ENCODE assay signal across 8 mouse cellular contexts in genomic region chr15:77834336-77835268, GRCm38 (mm10). TPM values are rescaled to one million over a fixed set of nuclear protein-coding genes. Genes with fewer than 3 reads are reported as not detected.
DNase-seq lines count a peak whose midpoint lies in the region; ATAC-seq lines count a peak whose summit lies in the region.

No protein-coding gene starts in this region.

- no peak overlapping the region for H3K4me3 ChIP-seq in kidney, embryonic 16.5 days (ENCODE audit: low read length)
- no peak overlapping the region for H3K4me3 ChIP-seq in liver, embryonic 15.5 days (replicated peaks)

- peaks cover 95% of the 10 kb centered on the region for H3K4me1 ChIP-seq in kidney, embryonic 16.5 days (ENCODE audit: insufficient read depth, low read length)
- peaks cover 99% of the 10 kb centered on the region for H3K4me1 ChIP-seq in liver, embryonic 15.5 days (replicated peaks)

- 52% methylated on average over 15 of the region's 15 CpGs for WGBS in kidney, embryonic 16.5 days
- 52% methylated on average over 15 of the region's 15 CpGs for WGBS in liver, embryonic 15.5 days (ENCODE audit: insufficient replicate concordance)

- no peaks in the 10 kb centered on the region for H3K9me3 ChIP-seq in kidney, embryonic 16.5 days (ENCODE audit: low read length)
- H3K9me3 ChIP-seq in liver, embryonic 15.5 days (replicated peaks), result no peaks in the 10 kb centered on the region

- H3K4me2 ChIP-seq in kidney, embryonic 16.5 days (replicated peaks; ENCODE audit: low read depth, low read length), result peak overlapping the region; percentile 1; the same call in 1 of the 2 replicates
- H3K4me2 ChIP-seq in liver, embryonic 15.5 days, result 0 out of 2 replicates have a peak overlapping the region, but pooled peaks have one; percentile 1

- peak; percentile 32 for ATAC-seq in kidney, embryonic 16.5 days (ENCODE audit: low FRiP score, low TSS enrichment)
- peak; percentile 39 for ATAC-seq in common myeloid progenitor, adult 5-6 weeks (replicated peaks; ENCODE audit: low read depth, poor library complexity, severe bottlenecking)
- ATAC-seq in liver, embryonic 15.5 days (ENCODE audit: insufficient read depth), result no peak

- H3K27ac ChIP-seq in kidney, embryonic 16.5 days (ENCODE audit: low read length), result peak overlapping the region; percentile 84
- H3K27ac ChIP-seq in liver, embryonic 15.5 days (replicated peaks), result peak overlapping the region; percentile 52

- DNase-seq in kidney, adult 18-20 months, result no peak
- peak; percentile 86 for DNase-seq in thymus, postnatal 0 days (ENCODE audit: low spot score)
- DNase-seq in cerebellum, adult 11 months, result no peak
- no peak for DNase-seq in ovary, postnatal 36 days (ENCODE audit: low spot score)
- no peak for DNase-seq in layer of hippocampus, adult 8-10 months (ENCODE audit: low spot score in 2 of 2)

- no peaks in the 10 kb centered on the region for H3K27me3 ChIP-seq in kidney, embryonic 16.5 days (ENCODE audit: insufficient read depth, low read length)
- no peaks in the 10 kb centered on the region for H3K27me3 ChIP-seq in liver, embryonic 15.5 days

- H3K36me3 ChIP-seq in kidney, embryonic 16.5 days (ENCODE audit: insufficient read depth, low read length), result peaks cover 7% of the 10 kb centered on the region; the same call in 1 of the 2 replicates
- H3K36me3 ChIP-seq in liver, embryonic 15.5 days (replicated peaks), result peaks cover 29% of the 10 kb centered on the region

- no peak overlapping the region for H3K9ac ChIP-seq in kidney, embryonic 16.5 days (replicated peaks; ENCODE audit: low read length)
- H3K9ac ChIP-seq in liver, embryonic 15.5 days, result no peak overlapping the region

RNA-seq across cellular contexts. Expression of gene Myh9, which starts 7.4 kb away (rescaled TPM):
- 55.4 and 64.5 TPM in 2 replicates for polyA plus RNA-seq in kidney, embryonic 16.5 days (2015; fragmentation: Nextera tagmentation; extraction: Ambion mirVana)
- total RNA-seq in common myeloid progenitor, adult 5-6 weeks (2017), result 362 and 430 TPM in 2 replicates
- 19.5 and 20.3 TPM in 2 replicates for polyA plus RNA-seq in liver, embryonic 15.5 days (2015; fragmentation: Nextera tagmentation; extraction: Ambion mirVana)
- 62.3 and 71.0 TPM in 2 replicates for polyA plus RNA-seq in thymus, postnatal 0 days (2015; fragmentation: Nextera tagmentation; extraction: Ambion mirVana)
- 100 to 1,000 TPM in 3 of 4 experiments, 10 to 100 TPM in 1; 89.0 to 116 (median 104) TPM for total RNA-seq in layer of hippocampus, adult 8-10 months (2022)
